Mouse (Mus musculus) heart, adult 8-10 months (tissue): ENCODE results near the gene Krt5. TPM values are rescaled to one million over a fixed set of nuclear protein-coding genes. Genes with fewer than 3 reads are reported as not detected.
"Not testable (repeated sequence)": the region's sequence is repeated elsewhere in the genome, so short reads cannot be mapped to it uniquely, and the experiment has no call there.

ENCODE experiments used
- DNase-seq: peaks from one replicate; pipeline ENCODE4 v3.0.0; 2022; ENCODE audit warnings: low spot score
- total RNA-seq, 4 experiments: library from RNA; stranded (reverse); gene quantifications; 2 replicates each; pipeline ENCODE4 v1.2.4; 2022

Gene Krt5
- total RNA-seq, result under 1 TPM in 1 of 4 experiments, not detected in 3; 0.40 TPM

GRCm38 (mm10) chr15:101712720-101713119 is at the start of gene Krt5:
Krt5 (minus strand) TSS chr15:101712898.
- no peak for DNase-seq

GRCm38 (mm10) chr15:101742711-101743110 is 30.0 kb upstream of the Krt5 start, which contains the start of gene Krt71:
Krt71 (minus strand) TSS chr15:101743109.
- no peak for DNase-seq

- DNase-seq, result no peak
Measured at GRCm38 (mm10) chr15:101737786-101738185, 25.1 kb upstream of the Krt5 start.

- DNase-seq, result no peak
Measured at GRCm38 (mm10) chr15:101730653-101731052, 18.0 kb upstream of the Krt5 start.

GRCm38 (mm10) chr15:101724686-101725085 is 12.0 kb upstream of the Krt5 start:
- no peak for DNase-seq

- DNase-seq, result no peak
Measured at GRCm38 (mm10) chr15:101715831-101716230, 3.1 kb upstream of the Krt5 start.

GRCm38 (mm10) chr15:101714356-101714755 is 1.7 kb upstream of the Krt5 start:
- no peak for DNase-seq

- DNase-seq, result no peak
Measured at GRCm38 (mm10) chr15:101713731-101714130, 1.0 kb upstream of the Krt5 start.

GRCm38 (mm10) chr15:101708683-101709082 is 4.0 kb downstream of the Krt5 start:
- DNase-seq, result no peak

- no peak for DNase-seq
Measured at GRCm38 (mm10) chr15:101707454-101707853, 5.2 kb downstream of the Krt5 start.

GRCm38 (mm10) chr15:101704066-101704465 is 8.6 kb downstream of the Krt5 start:
- no peak for DNase-seq

GRCm38 (mm10) chr15:101702380-101702779 is 10.3 kb downstream of the Krt5 start:
- no peak for DNase-seq

GRCm38 (mm10) chr15:101699866-101700265 is 12.8 kb downstream of the Krt5 start:
- DNase-seq, result no peak

- DNase-seq, result no peak
Measured at GRCm38 (mm10) chr15:101699192-101699591, 13.5 kb downstream of the Krt5 start.

GRCm38 (mm10) chr15:101697326-101698188 is 15.1 kb downstream of the Krt5 start:
- no peak for DNase-seq

- no peak for DNase-seq
Measured at GRCm38 (mm10) chr15:101694207-101694606, 18.5 kb downstream of the Krt5 start, which contains the start of gene Krt6a. Krt6a (minus strand) TSS chr15:101694307.

GRCm38 (mm10) chr15:101690460-101690859 is 22.2 kb downstream of the Krt5 start:
- DNase-seq, result not testable (repeated sequence)

GRCm38 (mm10) chr15:101688161-101688560 is 24.5 kb downstream of the Krt5 start:
- DNase-seq, result no peak

GRCm38 (mm10) chr15:101680187-101680586 is 32.5 kb downstream of the Krt5 start, which contains the start of gene Krt6b:
Krt6b (minus strand) TSS chr15:101680287.
- DNase-seq, result no peak

GRCm38 (mm10) chr15:101675978-101676377 is 36.7 kb downstream of the Krt5 start:
- no peak for DNase-seq
